Mouse (Mus musculus) thymus, postnatal 10 days (tissue): ENCODE measurements at regions not wholly inside any gene's neighbourhood (a gene's known extent, or its start where the extent isn't known, plus 50 kb on each side); places are given as distances from the start of the nearest gene placed in this dataset.

Source experiments
- DNase-seq, 2 experiments: peaks; one replicate each; pipeline ENCODE4 v3.0.0; 2021; ENCODE audit warnings: low spot score in 2 of 2

DNA sequence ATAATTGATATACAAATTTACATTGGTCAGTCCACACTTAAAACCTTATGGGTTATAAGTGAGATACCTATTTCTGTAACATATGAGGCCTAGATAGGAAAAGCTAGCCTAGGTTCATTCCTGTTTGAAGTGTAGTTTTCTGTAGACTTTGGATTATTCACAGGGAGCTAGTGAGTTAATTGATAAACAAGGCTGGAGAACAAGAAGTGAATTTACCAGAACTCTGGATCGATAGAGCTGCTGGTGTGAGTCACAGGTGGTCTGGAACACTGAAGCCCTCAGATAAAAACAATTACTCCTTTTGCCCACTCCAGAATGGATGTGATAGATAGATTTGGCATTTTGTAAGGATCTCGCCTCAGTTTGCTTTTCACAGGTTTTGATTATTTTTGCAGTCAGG is 62.0 kb upstream of the Rtl1 start:
- no peak for DNase-seq

GRCm38 (mm10) chr12:109674766-109675165 is 74.6 kb upstream of the Rtl1 start:
- no peak for DNase-seq

DNA sequence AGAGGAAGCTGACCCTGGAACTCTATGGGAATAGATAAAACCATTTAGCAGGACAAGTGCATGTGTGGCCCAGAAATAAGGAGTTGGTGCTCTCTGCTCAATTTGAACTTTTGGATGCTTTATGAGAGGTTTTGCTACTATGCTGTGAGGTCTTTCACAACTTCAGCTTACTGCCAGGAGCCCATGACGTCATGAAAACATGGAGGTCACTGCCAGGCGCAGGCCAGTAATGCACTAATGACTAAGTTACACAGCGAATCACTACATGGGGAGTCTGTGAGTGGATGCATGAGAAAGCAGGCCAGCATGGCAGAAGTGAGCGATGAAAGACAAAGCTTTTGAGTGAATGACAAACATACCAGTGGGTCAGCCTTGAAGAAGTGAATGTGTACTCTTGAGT is 93.9 kb upstream of the Rtl1 start:
- no peak for DNase-seq

- DNase-seq: no peak
These were observed 94.8 kb upstream of the Rtl1 start for GRCm38 (mm10) chr12:109694801-109695430.

DNA sequence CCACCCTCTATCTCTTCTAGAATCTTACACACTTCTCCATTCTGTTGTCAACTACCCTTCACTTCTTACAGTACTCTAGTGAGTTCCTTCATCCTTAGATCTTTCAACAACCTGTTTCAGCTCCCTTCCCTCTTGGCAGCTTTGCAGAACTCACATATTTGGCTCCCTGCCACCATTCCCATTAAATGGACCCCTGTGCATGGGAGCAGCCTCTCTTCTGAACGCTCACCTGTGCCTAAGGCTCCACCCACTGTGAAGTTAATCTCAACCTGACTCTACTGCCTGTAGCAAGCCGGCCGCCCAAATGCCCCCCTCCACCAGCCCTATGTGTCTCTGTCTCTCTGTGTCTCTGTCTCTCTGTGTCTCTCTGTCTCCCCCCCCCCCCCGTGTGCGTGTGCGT is 106.7 kb upstream of the Rtl1 start:
- no peak for DNase-seq

- no peak for DNase-seq
These were observed 109.5 kb upstream of the Rtl1 start for GRCm38 (mm10) chr12:109709661-109710060.

DNA sequence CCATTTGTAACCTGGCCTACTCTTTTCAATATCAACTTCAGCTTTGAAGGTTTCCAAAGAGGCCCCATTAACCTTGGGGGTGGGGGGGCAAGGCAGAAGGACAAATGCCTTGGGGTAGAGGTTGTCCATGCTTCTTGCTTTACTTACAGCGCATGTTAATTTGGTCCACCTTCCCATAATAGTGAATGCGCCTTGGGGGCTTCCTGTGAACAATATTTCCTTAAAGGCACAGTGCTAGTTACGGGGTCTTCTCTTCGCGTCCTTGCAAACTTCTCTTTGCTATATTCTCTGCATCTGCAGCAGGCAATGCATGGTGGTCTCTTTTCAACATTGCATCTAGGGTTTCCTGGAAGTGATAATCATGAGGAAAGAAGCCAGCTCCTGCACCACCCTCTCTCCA is 111.3 kb upstream of the Rtl1 start:
- DNase-seq: no peak

DNA sequence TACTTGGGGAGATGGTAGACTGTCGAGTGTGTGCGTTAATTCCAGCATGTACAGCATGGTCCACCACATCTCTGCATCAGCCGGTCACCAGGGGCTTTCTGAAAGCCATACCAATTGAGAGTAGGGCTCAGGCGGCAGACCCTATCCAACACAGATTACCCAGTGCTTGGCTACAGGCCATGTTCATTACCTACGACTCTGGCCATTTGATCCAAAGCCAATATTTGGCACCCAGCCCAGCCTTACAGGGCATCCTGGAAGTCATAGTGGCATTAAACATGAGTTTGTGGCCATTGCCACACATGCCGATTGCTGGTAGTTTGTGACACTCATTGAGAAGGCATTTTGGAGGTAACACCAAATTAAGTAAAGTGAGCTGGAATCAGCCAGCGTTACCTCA is 111.8 kb upstream of the Rtl1 start:
- DNase-seq: no peak

DNA sequence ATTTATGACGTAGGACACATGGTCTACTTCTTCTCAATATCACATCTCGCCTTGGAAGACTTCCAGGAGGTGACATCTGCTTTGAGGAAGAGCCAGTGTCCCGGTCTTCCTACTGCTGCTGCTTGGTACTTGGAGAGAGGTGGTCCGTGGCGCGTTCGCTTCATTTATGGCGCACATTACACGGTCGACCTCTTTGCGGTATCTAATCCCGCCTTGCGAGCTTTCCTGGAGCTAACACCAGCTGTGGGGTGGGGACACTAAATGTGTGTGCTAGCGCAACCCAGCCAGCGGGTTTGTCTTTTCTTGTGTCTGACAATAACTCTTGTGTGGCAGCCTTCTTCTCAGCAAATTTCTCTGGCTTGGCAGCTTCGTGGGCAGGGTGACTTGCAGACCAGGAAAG is 112.3 kb upstream of the Rtl1 start:
- no peak for DNase-seq

- no peak for DNase-seq
These were observed 112.9 kb upstream of the Rtl1 start for GRCm38 (mm10) chr12:109713041-109713440.

- no peak for DNase-seq
These were observed 113.9 kb upstream of the Rtl1 start for GRCm38 (mm10) chr12:109714061-109714460.

GRCm38 (mm10) chr12:109716991-109717390 is 116.9 kb upstream of the Rtl1 start:
- no peak for DNase-seq

DNA sequence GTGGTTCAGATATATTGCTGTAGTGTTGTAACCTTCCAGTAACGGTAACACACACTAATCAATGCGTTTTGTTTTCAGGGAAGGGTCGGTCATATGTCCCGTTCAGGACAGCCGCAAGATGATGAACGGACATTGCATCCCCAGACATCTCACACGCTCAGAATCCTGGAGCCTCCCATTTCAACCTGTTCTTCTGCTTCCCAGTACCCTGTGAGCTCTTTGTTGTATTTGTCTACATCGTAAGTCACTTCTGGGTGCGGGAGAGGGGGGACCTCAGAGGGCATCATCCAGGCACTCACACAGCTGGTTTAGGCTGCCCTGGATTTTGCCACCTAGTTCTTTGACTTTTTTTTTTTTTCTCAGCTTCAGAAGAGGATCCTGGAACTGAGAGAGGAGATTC is 117.9 kb upstream of the Rtl1 start:
- DNase-seq: no peak

DNA sequence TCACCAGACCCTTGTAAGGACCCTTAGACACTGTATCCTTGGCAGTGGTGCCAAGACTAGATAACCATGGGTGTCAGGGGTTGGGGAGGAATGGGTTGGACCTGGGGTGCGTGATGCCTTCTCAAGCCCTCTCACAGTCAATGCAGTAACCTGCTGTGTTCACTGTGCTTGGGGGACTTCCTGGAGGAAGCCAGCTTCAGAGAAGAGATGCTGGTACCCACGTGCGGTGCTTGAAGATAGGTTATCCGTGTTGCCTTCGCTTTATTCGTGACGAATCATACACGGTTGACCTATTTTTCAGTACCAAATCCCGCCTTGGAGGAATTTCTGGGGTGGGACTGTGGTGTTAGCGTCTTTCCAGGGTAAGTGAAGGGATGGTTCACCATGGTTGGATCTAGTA is 138.1 kb upstream of the Rtl1 start:
- DNase-seq: no peak

- DNase-seq: no peak
These were observed 138.8 kb upstream of the Rtl1 start for GRCm38 (mm10) chr12:109738911-109739310.

- no peak for DNase-seq
These were observed 142.4 kb upstream of the Rtl1 start for GRCm38 (mm10) chr12:109742486-109742885.

DNA sequence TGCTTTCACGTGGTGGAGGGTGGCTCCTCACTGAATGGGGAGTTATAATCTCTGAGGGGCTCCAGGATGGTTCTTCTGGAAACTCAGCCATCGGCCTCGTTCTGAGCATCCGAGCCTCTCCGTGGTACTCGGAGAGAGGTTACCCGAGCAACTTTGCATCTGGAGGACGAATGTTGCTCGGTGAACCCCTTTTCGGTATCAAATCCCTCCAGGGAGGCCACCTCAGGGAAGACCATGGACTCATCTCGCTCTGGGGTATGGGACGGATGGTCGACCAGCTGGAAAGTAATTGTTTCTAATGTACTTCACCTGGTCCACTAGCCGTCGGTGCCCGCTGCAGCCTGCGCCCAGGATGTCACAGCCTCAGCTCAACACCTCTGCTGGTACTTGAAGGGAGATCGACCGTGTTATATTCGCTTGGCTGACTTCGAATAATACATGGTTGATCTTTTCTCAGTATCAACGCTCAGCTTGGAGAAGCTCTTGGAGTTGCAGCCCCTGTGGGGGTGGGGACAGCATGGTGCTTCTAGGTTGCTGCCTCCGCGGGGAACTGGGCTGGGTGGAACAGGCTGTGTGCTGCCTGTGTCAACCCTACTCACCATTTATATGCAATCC is 143.0 kb upstream of the Rtl1 start:
- DNase-seq: no peak

- no peak for DNase-seq
These were observed 144.1 kb upstream of the Rtl1 start for GRCm38 (mm10) chr12:109744186-109744585.

- no peak for DNase-seq
These were observed 145.8 kb upstream of the Rtl1 start for GRCm38 (mm10) chr12:109745731-109746484.

- DNase-seq: no peak
These were observed 147.1 kb upstream of the Rtl1 start for GRCm38 (mm10) chr12:109747201-109747600.

- no peak for DNase-seq
These were observed 147.6 kb upstream of the Rtl1 start for GRCm38 (mm10) chr12:109747776-109748175.

- no peak for DNase-seq
These were observed 148.4 kb upstream of the Rtl1 start for GRCm38 (mm10) chr12:109748326-109749059.

GRCm38 (mm10) chr12:109749256-109749655 is 149.1 kb upstream of the Rtl1 start:
- no peak for DNase-seq
